Mouse (Mus musculus) midbrain, embryonic 15.5 days (tissue): ENCODE measurements at regions not wholly inside any gene's neighbourhood (a gene's known extent, or its start where the extent isn't known, plus 50 kb on each side); places are given as distances from the start of the nearest gene placed in this dataset.

Source experiments
- ATAC-seq: fragments of 200-750 bp; cut with Nextera tagmentation; replicated peaks from 2 replicates; pipeline ENCODE4 v1.8.0; 2017; ENCODE audit warnings: moderate TSS enrichment
- H3K27ac ChIP-seq: fragments of 300-500 bp; sonication (generic); 2 replicates; pipeline ENCODE4 v1.5.1; 2015; ENCODE audit warnings: mild to moderate bottlenecking, inconsistent platforms
- H3K27me3 ChIP-seq: fragments of 300-500 bp; sonication (generic); replicated peaks from 2 replicates; pipeline ENCODE4 v1.6.1; 2015; ENCODE audit warnings: inconsistent platforms
- H3K36me3 ChIP-seq: fragments of 300-500 bp; sonication (generic); replicated peaks from 2 replicates; pipeline ENCODE4 v1.6.1; 2015; ENCODE audit warnings: inconsistent platforms
- H3K4me1 ChIP-seq: fragments of 300-500 bp; sonication (generic); 2 replicates; pipeline ENCODE4 v1.6.1; 2015; ENCODE audit warnings: inconsistent platforms
- H3K4me2 ChIP-seq: fragments of 300-500 bp; sonication (generic); 2 replicates; pipeline ENCODE4 v1.6.1; 2015; ENCODE audit warnings: inconsistent platforms, mild to moderate bottlenecking, moderate library complexity
- H3K4me3 ChIP-seq: fragments of 300-500 bp; sonication (generic); 2 replicates; pipeline ENCODE4 v1.5.1; 2015; ENCODE audit warnings: mild to moderate bottlenecking, inconsistent platforms
- H3K9ac ChIP-seq: fragments of 300-500 bp; sonication (generic); 2 replicates; pipeline ENCODE4 v1.6.1; 2015; ENCODE audit warnings: mild to moderate bottlenecking, inconsistent platforms
- H3K9me3 ChIP-seq: fragments of 300-500 bp; sonication (generic); 2 replicates; pipeline ENCODE4 v1.6.1; 2016; ENCODE audit warnings: inconsistent platforms
- WGBS: fragments of 180-500 bp; shearing (Covaris S2); methylation state at CpG from one replicate; pipeline ENCODE4 v1.1.7; 2015; ENCODE audit warnings: mixed read lengths; 5-methylcytosine and 5-hydroxymethylcytosine counted together

DNA sequence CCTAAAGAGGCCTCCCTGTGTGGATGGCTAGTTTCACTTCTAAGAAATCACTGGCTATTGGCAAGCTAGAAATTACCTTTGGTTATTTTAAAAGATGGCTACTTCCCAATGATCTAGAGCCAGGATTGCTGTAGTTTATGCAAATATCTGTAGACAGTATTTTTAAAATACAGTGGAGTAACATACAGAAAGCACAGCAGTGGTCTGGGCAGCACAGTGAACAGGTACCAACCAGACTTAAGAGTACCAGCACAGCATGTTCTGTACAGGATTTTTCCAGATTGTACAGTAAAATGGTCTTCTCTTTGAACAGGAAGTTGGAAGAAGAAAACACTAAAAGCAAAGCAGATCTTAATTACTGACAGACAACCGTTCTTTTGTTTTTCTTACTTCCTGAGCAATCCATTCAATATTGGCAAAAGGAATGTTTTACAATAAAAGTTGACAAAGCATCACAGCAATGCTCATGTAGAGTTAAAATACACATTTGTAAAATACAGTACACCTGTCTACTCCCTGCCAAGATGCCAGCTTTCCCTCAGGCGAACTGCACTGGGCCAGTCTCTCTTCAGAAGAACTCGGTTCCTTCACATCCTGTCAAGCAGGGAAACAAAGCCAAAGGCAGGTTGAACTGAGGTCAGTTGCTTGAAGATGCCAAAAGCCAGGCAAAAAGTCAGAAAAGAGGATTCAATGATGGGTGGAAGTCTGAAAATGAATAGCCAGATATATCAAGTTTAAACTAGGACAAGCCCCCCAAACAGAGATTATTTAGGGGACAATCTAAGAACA, 62.0 kb upstream of the Cul1 start:
- Histone ChIP-seq H3K4me2 (no peak overlapping the region), H3K4me3 (no peak overlapping the region), H3K36me3 (no peaks in the 10 kb centered on the region), H3K9me3 (no peaks in the 10 kb centered on the region), H3K4me1 (peaks cover 4% of the 10 kb centered on the region), H3K27me3 (no peaks in the 10 kb centered on the region), H3K9ac (no peak overlapping the region), H3K27ac (no peak overlapping the region)
- ATAC-seq = no peak
- 72% methylated on average over 3 of the region's 3 CpGs for WGBS

DNA sequence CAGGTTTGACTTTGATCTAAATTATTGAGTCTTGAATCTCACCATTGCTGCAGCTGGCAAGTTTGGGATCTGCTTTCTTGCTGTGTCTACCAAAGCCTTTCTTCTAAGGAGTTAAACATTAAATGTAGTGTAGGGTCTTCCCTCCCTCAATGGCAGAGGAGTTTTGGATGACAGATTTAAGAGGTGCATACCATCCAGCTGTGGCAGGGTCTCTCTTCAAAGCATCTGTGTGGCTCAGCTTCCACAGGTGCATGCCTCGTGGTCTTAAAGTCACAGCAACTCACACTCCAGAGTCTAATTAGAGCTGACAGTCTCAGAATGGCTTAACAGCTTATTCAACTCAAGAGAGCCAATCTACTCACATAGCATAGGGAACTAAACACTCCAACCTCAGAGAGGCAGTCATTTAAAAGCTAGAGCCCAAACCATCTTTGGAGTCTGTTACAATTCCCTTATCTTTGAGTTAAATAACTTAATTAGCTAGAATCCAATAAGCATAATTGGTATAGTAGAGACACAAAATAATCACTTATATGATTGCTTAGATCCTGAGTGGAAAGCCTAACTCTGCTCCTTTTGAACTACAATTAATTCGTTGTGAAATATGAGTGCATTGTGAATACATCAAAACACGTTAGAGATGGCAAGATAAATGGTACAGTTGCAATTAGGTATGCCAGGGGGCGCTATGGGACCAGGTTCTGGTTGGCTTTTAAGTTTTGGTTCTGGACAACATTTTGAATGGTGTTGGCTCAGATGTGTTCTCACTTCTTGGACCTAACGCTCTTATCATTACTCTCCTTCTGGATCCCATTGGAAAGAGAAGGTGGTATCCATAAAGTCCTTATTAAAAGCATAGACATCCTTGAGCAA, 57.5 kb upstream of the Cul1 start:
- no peak overlapping the region for H3K4me2 ChIP-seq
- WGBS = 36% methylated on average over 5 of the region's 5 CpGs
- peaks cover under 1% of the 10 kb centered on the region for H3K4me1 ChIP-seq
- no peaks in the 10 kb centered on the region for H3K27me3 ChIP-seq
- no peak overlapping the region for H3K4me3 ChIP-seq
- no peak for ATAC-seq
- H3K27ac ChIP-seq = no peak overlapping the region
- no peak overlapping the region for H3K9ac ChIP-seq
- no peaks in the 10 kb centered on the region for H3K9me3 ChIP-seq
- no peaks in the 10 kb centered on the region for H3K36me3 ChIP-seq
